8 mouse cellular contexts compared by ENCODE assay signal in genomic region chr6:114723925-114724324, GRCm38 (mm10).
A peak's percentile ranks its signal among the peaks of the same experiment; 100 is the strongest.
DNase-seq lines count a peak whose midpoint lies in the region; ATAC-seq and TF ChIP-seq lines count a peak whose summit lies in the region.

No protein-coding gene starts in this region.

- 26% methylated on average over 9 of the region's 9 CpGs for WGBS in heart, adult 2 months
- 26% methylated on average over 9 of the region's 9 CpGs for WGBS in heart, embryonic 12.5 days
- 27% methylated on average over 9 of the region's 9 CpGs for WGBS in intestine, embryonic 16.5 days

- no peak overlapping the region for H3K4me2 ChIP-seq in heart, embryonic 12.5 days
- no peak overlapping the region for H3K4me2 ChIP-seq in intestine, embryonic 16.5 days (ENCODE audit: low read depth, low read length)
- H3K4me2 ChIP-seq in myocyte (ENCODE audit: low read depth) = peak overlapping the region; percentile 66

- peak; percentile 87 for TF ChIP-seq CTCF in heart, adult 2 months (IDR thresholded peaks at IDR 0.05)

- intact Hi-C loops in heart, adult 2 months (cut with DNase I) = loop anchor here (1.0 to 5.0 kb wide), 3 partner anchors 88 to 284 kb away; no protein-coding TSS in a partner anchor
- intact Hi-C loops in left cerebral cortex, postnatal 36 days (cut with DNase I) = loop anchor here (2.0 to 5.0 kb wide), 4 partner anchors 148 to 303 kb away; no protein-coding TSS in a partner anchor

- no peaks in the 10 kb centered on the region for H3K79me2 ChIP-seq in heart, adult 2 months (replicated peaks; ENCODE audit: control insufficient read depth, insufficient read depth, low read length)
- H3K79me2 ChIP-seq in myocyte (ENCODE audit: control insufficient read depth, insufficient read depth) = no peaks in the 10 kb centered on the region

- peak; percentile 31 to 40 for DNase-seq in heart, adult 2 months
- peak; percentile 73 for DNase-seq in brain, adult 2 months (ENCODE audit: low read depth, low spot score)
- peak; percentile 75 for DNase-seq in forelimb bud, embryonic 11.5 days (ENCODE audit: low read depth, low spot score)
- DNase-seq in left cerebral cortex, postnatal 36 days (ENCODE audit: low spot score in 2 of 2) = peak; percentile 42 to 55
- DNase-seq in thymus, postnatal 36 days = peak; percentile 40 to 43

- H3K9me3 ChIP-seq in heart, embryonic 12.5 days (replicated peaks) = no peaks in the 10 kb centered on the region
- H3K9me3 ChIP-seq in intestine, embryonic 16.5 days (ENCODE audit: control insufficient read depth, low read length) = no peaks in the 10 kb centered on the region

- H3K36me3 ChIP-seq in heart, adult 2 months (ENCODE audit: control insufficient read depth, insufficient read depth, low read length) = no peaks in the 10 kb centered on the region
- H3K36me3 ChIP-seq in heart, embryonic 12.5 days = no peaks in the 10 kb centered on the region
- no peaks in the 10 kb centered on the region for H3K36me3 ChIP-seq in intestine, embryonic 16.5 days (ENCODE audit: control insufficient read depth, insufficient read depth, low read length)
- no peaks in the 10 kb centered on the region for H3K36me3 ChIP-seq in myocyte (ENCODE audit: control insufficient read depth, insufficient read depth)

- H3K4me3 ChIP-seq in heart, adult 2 months = 0 out of 2 replicates have a peak overlapping the region, but pooled peaks have one; percentile 7
- H3K4me3 ChIP-seq in heart, embryonic 12.5 days = no peak overlapping the region
- H3K4me3 ChIP-seq in intestine, embryonic 16.5 days (ENCODE audit: low read length) = no peak overlapping the region
- no peak overlapping the region for H3K4me3 ChIP-seq in myocyte

- no peak for TF ChIP-seq POLR2A in heart, adult 2 months (IDR thresholded peaks at IDR 0.05; ENCODE audit: insufficient read depth, low read depth, low read length)
- TF ChIP-seq POLR2A in myocyte (IDR thresholded peaks at IDR 0.05; ENCODE audit: insufficient read length, low read depth) = no peak

- H3K27ac ChIP-seq in heart, adult 2 months = no peak overlapping the region
- no peak overlapping the region for H3K27ac ChIP-seq in heart, embryonic 12.5 days (ENCODE audit: poor library complexity, severe bottlenecking)
- H3K27ac ChIP-seq in intestine, embryonic 16.5 days (ENCODE audit: low read length) = no peak overlapping the region

- peak; percentile 81 for TF ChIP-seq EP300 in heart, adult 2 months (IDR thresholded peaks at IDR 0.05; ENCODE audit: insufficient read depth, low read depth, low read length)

- H3K9ac ChIP-seq in heart, adult 2 months (ENCODE audit: low read depth, low read length) = no peak overlapping the region
- H3K9ac ChIP-seq in heart, embryonic 12.5 days = no peak overlapping the region
- H3K9ac ChIP-seq in intestine, embryonic 16.5 days (ENCODE audit: low read depth, low read length) = no peak overlapping the region

- peaks cover 6% of the 10 kb centered on the region for H3K4me1 ChIP-seq in heart, adult 2 months (ENCODE audit: control insufficient read depth, insufficient read depth, low read length)
- peaks cover 39% of the 10 kb centered on the region for H3K4me1 ChIP-seq in heart, embryonic 12.5 days (replicated peaks)
- H3K4me1 ChIP-seq in intestine, embryonic 16.5 days (ENCODE audit: control insufficient read depth, insufficient read depth, low read length) = peaks cover 18% of the 10 kb centered on the region

- H3ac ChIP-seq in myocyte (ENCODE audit: control insufficient read depth, insufficient read length) = no peak overlapping the region

- H3K27me3 ChIP-seq in heart, adult 2 months (ENCODE audit: control insufficient read depth, insufficient read depth, low read length) = no peaks in the 10 kb centered on the region
- H3K27me3 ChIP-seq in heart, embryonic 12.5 days (replicated peaks) = no peaks in the 10 kb centered on the region
- no peaks in the 10 kb centered on the region for H3K27me3 ChIP-seq in intestine, embryonic 16.5 days (replicated peaks; ENCODE audit: control insufficient read depth, insufficient read depth, low read length)
- H3K27me3 ChIP-seq in myocyte (ENCODE audit: control insufficient read depth, insufficient read depth, insufficient read length) = no peaks in the 10 kb centered on the region

- no peak for ATAC-seq in heart, embryonic 12.5 days (ENCODE audit: insufficient number of reproducible peaks, low FRiP score)
- peak; percentile 40; the same call in 1 of the 2 replicates for ATAC-seq in intestine, embryonic 16.5 days

TF ChIP-seq in myocyte, 11 proteins besides CTCF, POLR2A, EP300 and RAD21:
- no peak for TF ChIP-seq MYOD1 (IDR thresholded peaks at IDR 0.05; ENCODE audit: control insufficient read depth in 1 of 3, insufficient read length in 2 of 3, low read depth in 2 of 3)
- TF ChIP-seq CEBPB (IDR thresholded peaks at IDR 0.05; ENCODE audit: insufficient read depth, poor library complexity, severe bottlenecking) = no peak
- TF ChIP-seq SRF (IDR thresholded peaks at IDR 0.05; ENCODE audit: control insufficient read depth, insufficient read length, low read depth) = no peak
- TF ChIP-seq TCF3 (IDR thresholded peaks at IDR 0.05; ENCODE audit: insufficient read length, low read depth) = no peak
- no peak for TF ChIP-seq E2F4 (IDR thresholded peaks at IDR 0.05; ENCODE audit: insufficient read depth)
- TF ChIP-seq MAX (IDR thresholded peaks at IDR 0.05; ENCODE audit: low read depth) = no peak
- TF ChIP-seq POLR2AphosphoS2 (IDR thresholded peaks at IDR 0.05; ENCODE audit: insufficient read length, low read depth) = no peak
- no peak for TF ChIP-seq REST (IDR thresholded peaks at IDR 0.05; ENCODE audit: insufficient read depth, insufficient read length)
- TF ChIP-seq TCF12 (IDR thresholded peaks at IDR 0.05; ENCODE audit: insufficient read depth, poor library complexity, severe bottlenecking) = no peak
- TF ChIP-seq USF1 (IDR thresholded peaks at IDR 0.05; ENCODE audit: low read depth) = no peak
- no peak for TF ChIP-seq MYOG (IDR thresholded peaks at IDR 0.05; ENCODE audit: control insufficient read depth in 1 of 3, insufficient read depth in 1 of 3, insufficient read length in 2 of 3, low read depth in 2 of 3)
